Mouse (Mus musculus): ENCODE results near the gene Kank1.

Kank1 gene

GRCm38 (mm10) chr19:25236596-25237491 lies at the start of gene Kank1:
Kank1 (plus strand) TSS chr19:25236975.
- no peak for DNase-seq

- DNase-seq, result no peak
Measured at GRCm38 (mm10) chr19:25187681-25188080, 49.1 kb upstream of the Kank1 start.

- DNase-seq, result no peak
Measured at GRCm38 (mm10) chr19:25193751-25194150, 43.0 kb upstream of the Kank1 start.

- no peak for DNase-seq
Measured at GRCm38 (mm10) chr19:25200081-25200860, 36.5 kb upstream of the Kank1 start.

- no peak for DNase-seq
Measured at GRCm38 (mm10) chr19:25203077-25203476, 33.7 kb upstream of the Kank1 start.

- no peak for DNase-seq
Measured at GRCm38 (mm10) chr19:25206969-25207368, 29.8 kb upstream of the Kank1 start.

- no peak for DNase-seq
Measured at GRCm38 (mm10) chr19:25207731-25208361, 28.9 kb upstream of the Kank1 start.

- DNase-seq, result no peak
Measured at GRCm38 (mm10) chr19:25208596-25209110, 28.1 kb upstream of the Kank1 start.

- no peak for DNase-seq
Measured at GRCm38 (mm10) chr19:25220611-25221010, 16.2 kb upstream of the Kank1 start.

- DNase-seq, result no peak
Measured at GRCm38 (mm10) chr19:25221964-25222640, 14.7 kb upstream of the Kank1 start.

GRCm38 (mm10) chr19:25230058-25230974 lies 6.5 kb upstream of the Kank1 start:
- no peak for DNase-seq

GRCm38 (mm10) chr19:25230975-25231334 lies 5.8 kb upstream of the Kank1 start:
- DNase-seq, result no peak

GRCm38 (mm10) chr19:25232032-25232431 lies 4.7 kb upstream of the Kank1 start:
- peak; percentile 3 for DNase-seq

- DNase-seq, result peak; percentile 4
Measured at GRCm38 (mm10) chr19:25237492-25238040, 791 bp downstream of the Kank1 start.

- DNase-seq, result no peak
Measured at GRCm38 (mm10) chr19:25238121-25238520, 1.3 kb downstream of the Kank1 start.

GRCm38 (mm10) chr19:25243566-25243965 lies 6.8 kb downstream of the Kank1 start:
- DNase-seq, result no peak

- no peak for DNase-seq
Measured at GRCm38 (mm10) chr19:25246062-25246461, 9.3 kb downstream of the Kank1 start.

- DNase-seq, result no peak
Measured at GRCm38 (mm10) chr19:25247858-25248552, 11.2 kb downstream of the Kank1 start.

GRCm38 (mm10) chr19:25249230-25249629 lies 12.5 kb downstream of the Kank1 start:
- no peak for DNase-seq

- DNase-seq, result no peak
Measured at GRCm38 (mm10) chr19:25251610-25252140, 14.9 kb downstream of the Kank1 start.
